In genomic region chr5:76656212-76656611, GRCm38 (mm10) we compare ENCODE assay signal across 8 mouse cellular contexts. TPM values are rescaled to one million over a fixed set of nuclear protein-coding genes. Genes with fewer than 3 reads are reported as not detected.
DNase-seq lines count a peak whose midpoint lies in the region; ATAC-seq lines count a peak whose summit lies in the region.

Gene C530008M17Rik (plus strand): TSS chr5:76656512.

- ATAC-seq in kidney, embryonic 16.5 days (ENCODE audit: low FRiP score, low TSS enrichment) = no peak
- ATAC-seq in hindbrain, embryonic 11.5 days (ENCODE audit: low FRiP score) = no peak
- ATAC-seq in liver, embryonic 13.5 days (ENCODE audit: low read depth) = no peak
- no peak for ATAC-seq in CD4-positive, CD25-positive, alpha-beta regulatory T cell, adult 4 months

- no peaks in the 10 kb centered on the region for H3K9me3 ChIP-seq in kidney, embryonic 16.5 days (ENCODE audit: low read length)
- no peaks in the 10 kb centered on the region for H3K9me3 ChIP-seq in hindbrain, embryonic 11.5 days (ENCODE audit: control insufficient read depth, low read length)
- no peaks in the 10 kb centered on the region for H3K9me3 ChIP-seq in liver, embryonic 13.5 days (replicated peaks)

- peak within 1 kb of the TSS; percentile 81 for H3K4me3 ChIP-seq in kidney, embryonic 16.5 days (ENCODE audit: low read length)
- peak within 1 kb of the TSS; percentile 47 for H3K4me3 ChIP-seq in brown adipose tissue, adult 24 weeks (ENCODE audit: insufficient read depth, low read depth, low read length)
- peak within 1 kb of the TSS; percentile 78 for H3K4me3 ChIP-seq in hindbrain, embryonic 11.5 days (ENCODE audit: low read depth, low read length)
- H3K4me3 ChIP-seq in liver, embryonic 13.5 days (replicated peaks) = peak within 1 kb of the TSS; percentile 89

- 93% methylated on average over 2 of the region's 2 CpGs for WGBS in kidney, embryonic 16.5 days
- WGBS in hindbrain, embryonic 11.5 days = 98% methylated on average over 2 of the region's 2 CpGs
- 90% methylated on average over 2 of the region's 2 CpGs for WGBS in liver, embryonic 13.5 days (ENCODE audit: insufficient replicate concordance)

- H3K27me3 ChIP-seq in kidney, embryonic 16.5 days (ENCODE audit: insufficient read depth, low read length) = no peaks in the 10 kb centered on the region
- H3K27me3 ChIP-seq in hindbrain, embryonic 11.5 days (ENCODE audit: control insufficient read depth, insufficient read depth, low read length) = no peaks in the 10 kb centered on the region
- no peaks in the 10 kb centered on the region for H3K27me3 ChIP-seq in liver, embryonic 13.5 days

- H3K4me2 ChIP-seq in kidney, embryonic 16.5 days (replicated peaks; ENCODE audit: low read depth, low read length) = peak within 1 kb of the TSS; percentile 96
- peak within 1 kb of the TSS; percentile 84 for H3K4me2 ChIP-seq in hindbrain, embryonic 11.5 days (replicated peaks; ENCODE audit: low read depth, low read length)
- H3K4me2 ChIP-seq in liver, embryonic 13.5 days = peak within 1 kb of the TSS; percentile 97

- DNase-seq in kidney, adult 9 months = no peak
- DNase-seq in hindbrain, embryonic 11.5 days (ENCODE audit: low spot score) = no peak
- DNase-seq in liver, embryonic 13.5 days = no peak
- no peak for DNase-seq in urinary bladder, adult 2 months (ENCODE audit: low spot score)
- DNase-seq in urinary bladder, postnatal 25 days (ENCODE audit: low spot score) = no peak

- H3K9ac ChIP-seq in kidney, embryonic 16.5 days (replicated peaks; ENCODE audit: low read length) = peak within 1 kb of the TSS; percentile 91
- peak within 1 kb of the TSS; percentile 94 for H3K9ac ChIP-seq in hindbrain, embryonic 11.5 days (ENCODE audit: low read depth, low read length)
- peak within 1 kb of the TSS; percentile 97 for H3K9ac ChIP-seq in liver, embryonic 13.5 days

- H3K27ac ChIP-seq in kidney, embryonic 16.5 days (ENCODE audit: low read length) = no peak within 1 kb of the TSS; the same call in 1 of the 2 replicates
- H3K27ac ChIP-seq in brown adipose tissue, adult 24 weeks (replicated peaks; ENCODE audit: low read depth, low read length) = no peak within 1 kb of the TSS
- peak within 1 kb of the TSS; percentile 96 for H3K27ac ChIP-seq in hindbrain, embryonic 11.5 days (ENCODE audit: low read depth, low read length)
- H3K27ac ChIP-seq in liver, embryonic 13.5 days = peak within 1 kb of the TSS; percentile 94

- H3K36me3 ChIP-seq in kidney, embryonic 16.5 days (ENCODE audit: insufficient read depth, low read length) = no peaks in the 10 kb centered on the region
- no peaks in the 10 kb centered on the region for H3K36me3 ChIP-seq in hindbrain, embryonic 11.5 days (ENCODE audit: control insufficient read depth, insufficient read depth, low read length)
- H3K36me3 ChIP-seq in liver, embryonic 13.5 days = 0 out of 2 replicates have a peak, but pooled peaks cover 4% of the 10 kb centered on the region

- peaks cover 9% of the 10 kb centered on the region; the same call in 1 of the 2 replicates for H3K4me1 ChIP-seq in kidney, embryonic 16.5 days (ENCODE audit: insufficient read depth, low read length)
- peaks cover 4% of the 10 kb centered on the region; the same call in 1 of the 2 replicates for H3K4me1 ChIP-seq in brown adipose tissue, adult 24 weeks (ENCODE audit: control insufficient read depth, insufficient read depth, insufficient read length, low read length)
- H3K4me1 ChIP-seq in hindbrain, embryonic 11.5 days (replicated peaks; ENCODE audit: control insufficient read depth, insufficient read depth, low read length) = no peaks in the 10 kb centered on the region
- peaks cover 47% of the 10 kb centered on the region for H3K4me1 ChIP-seq in liver, embryonic 13.5 days (replicated peaks)

RNA-seq across cellular contexts. Expression of gene C530008M17Rik, which starts in this region (rescaled TPM):
- 11.7 and 13.8 TPM in 2 replicates for polyA plus RNA-seq in kidney, embryonic 16.5 days (2015; fragmentation: Nextera tagmentation; extraction: Ambion mirVana)
- not detected in 2 replicates for polyA plus RNA-seq in brown adipose tissue, adult 24 weeks (2012; ENCODE audit: insufficient read depth, insufficient read length, missing spikeins)
- polyA plus RNA-seq in hindbrain, embryonic 11.5 days (2014; fragmentation: Nextera tagmentation; extraction: Ambion mirVana) = 47.5 and 58.5 TPM in 2 replicates
- polyA plus RNA-seq in liver, embryonic 13.5 days (2015; fragmentation: Nextera tagmentation; extraction: Ambion mirVana) = 7.4 and 7.5 TPM in 2 replicates
- polyA plus RNA-seq in CD4-positive, CD25-positive, alpha-beta regulatory T cell, adult 4 months (2017; shearing (Covaris generic)) = 1 to 10 TPM in 1 of 2 experiments, under 1 TPM in 1; 0.65 to 1.3 TPM
- polyA plus RNA-seq in urinary bladder, adult 2 months (2012; rRNA removed) = 3.2 and 3.9 TPM in 2 replicates

Comparison
In these comparisons a context has a peak if more than half of its experiments do, and no peak if none do; other contexts are left out.
1. H3K27ac ChIP-seq: peak in hindbrain, embryonic 11.5 days (single experiment) and liver, embryonic 13.5 days (single experiment); none in kidney, embryonic 16.5 days (single experiment) and brown adipose tissue, adult 24 weeks (single experiment).
2. Peak in every context shown above with its lines, with median percentiles within 50 percentile points of each other: H3K4me2 ChIP-seq, H3K4me3 ChIP-seq and H3K9ac ChIP-seq.